Mouse (Mus musculus): ENCODE measurements at regions not wholly inside any gene's neighbourhood (a gene's known extent, or its start where the extent isn't known, plus 50 kb on each side); places are given as distances from the start of the nearest gene placed in this dataset.

DNA sequence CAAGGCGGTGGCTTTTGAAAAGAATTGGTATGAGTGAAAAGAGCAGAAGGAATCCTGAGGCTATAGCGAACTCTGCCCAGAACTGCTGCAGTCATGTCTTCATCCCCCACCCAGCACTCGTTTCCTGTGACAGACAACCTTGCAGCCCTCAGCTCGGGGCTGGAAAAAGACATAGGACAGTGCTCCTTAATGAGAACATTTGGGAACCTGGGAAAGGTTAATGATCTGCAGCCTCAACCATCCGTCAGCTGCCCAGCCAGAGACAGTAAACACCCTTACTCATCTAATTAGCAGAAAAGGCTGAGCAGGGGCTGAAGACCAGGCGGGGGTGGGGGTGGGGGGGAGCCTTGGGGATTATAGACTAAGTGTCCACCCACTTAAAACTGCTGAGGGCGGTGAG is 76.3 kb upstream of the Arhgap36 start:
- DNase-seq (ENCODE audit: low spot score in 2 of 2), result no peak

DNA sequence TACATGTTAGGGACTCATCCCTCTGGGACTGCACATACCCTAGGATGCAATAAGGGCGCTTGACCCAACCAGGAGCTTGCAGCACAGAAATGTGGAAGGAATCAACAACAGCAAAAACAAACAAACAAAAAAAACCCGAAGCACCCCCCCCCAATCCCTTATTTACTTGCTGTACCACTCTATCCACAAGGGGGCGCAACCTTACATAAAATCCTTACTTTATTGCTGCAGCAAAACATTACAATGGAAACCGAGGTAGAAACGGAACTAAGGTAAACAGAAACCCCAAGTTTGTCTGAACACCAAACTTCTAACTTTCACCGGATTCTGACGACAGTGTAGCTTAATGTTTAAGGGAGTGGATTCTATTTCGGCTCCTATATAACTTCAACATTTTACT is 86.7 kb upstream of the Arhgap36 start:
- peak; percentile 19 to 21 for DNase-seq (ENCODE audit: low spot score in 2 of 2)

DNA sequence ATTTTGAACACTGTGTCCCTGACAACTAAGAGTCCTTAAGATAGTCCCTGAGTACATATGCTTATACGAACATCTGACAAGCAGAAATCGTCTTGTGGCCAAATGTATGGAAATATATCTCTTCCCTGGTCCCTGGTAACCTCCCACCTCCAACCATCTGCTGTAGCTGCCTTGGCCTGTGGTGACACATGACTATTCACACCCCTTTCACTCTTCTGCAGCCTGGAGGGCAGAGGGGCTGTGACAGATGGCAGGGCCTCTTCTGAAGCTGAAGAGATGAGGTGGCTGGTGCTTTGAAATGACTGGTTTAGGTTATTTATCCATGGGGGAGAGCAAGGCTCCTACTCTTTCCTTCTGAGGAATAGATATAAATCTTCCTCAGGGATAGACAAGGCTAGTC is 82.3 kb upstream of the Enox2 start:
- DNase-seq (ENCODE audit: low spot score in 2 of 2), result no peak

DNA sequence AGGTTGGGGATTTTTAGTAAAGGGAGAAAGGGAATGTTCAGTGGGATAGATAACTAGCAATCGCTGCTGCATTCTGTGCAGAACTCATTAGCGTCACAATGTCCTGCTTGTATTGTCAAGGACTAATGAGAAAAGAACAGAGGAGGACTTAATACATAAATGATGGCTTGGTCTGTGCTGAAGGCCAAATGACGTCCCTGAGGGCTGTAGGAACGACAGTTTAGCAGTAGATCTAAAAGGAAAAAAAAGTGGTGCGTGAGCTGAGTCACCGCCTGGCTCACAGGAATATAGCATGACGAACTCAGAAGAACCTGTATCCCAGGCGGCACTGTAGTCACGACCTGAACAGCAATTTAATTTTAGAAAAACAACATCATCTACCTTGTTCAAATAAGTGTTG is 81.3 kb upstream of the Enox2 start:
- DNase-seq (ENCODE audit: low spot score in 2 of 2), result no peak

DNA sequence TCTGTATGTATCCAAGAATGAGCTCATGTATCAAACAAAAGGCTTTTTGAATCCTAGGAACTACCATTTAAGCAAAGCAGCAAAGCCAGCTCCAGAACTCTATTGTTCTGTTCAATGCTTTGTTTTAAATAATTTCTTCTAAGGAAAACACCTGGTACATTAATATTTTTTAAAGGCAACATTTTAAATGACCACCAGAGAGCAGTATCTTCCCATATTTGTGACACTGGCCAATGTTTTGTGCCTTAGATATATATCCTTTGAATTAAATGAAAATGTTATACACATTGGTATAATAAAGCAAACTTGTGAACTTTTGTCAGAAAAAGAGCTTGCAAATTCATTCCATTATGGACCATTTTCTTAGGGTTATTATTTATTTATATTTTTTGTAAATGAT is 58.4 kb upstream of the Enox2 start:
- no peak for DNase-seq (ENCODE audit: low spot score in 2 of 2)

Data from adrenal gland, adult 18-20 months (tissue).